Mouse (Mus musculus) cerebellum, adult (tissue): Measurements from ENCODE around the gene Rbms3.

Source experiments
- ATAC-seq: cut with Nextera tagmentation; 2 replicates; pipeline ENCODE4 v1.9.2; 2017; ENCODE audit warnings: mild to moderate bottlenecking, moderate library complexity, mixed read lengths; ENCODE audit not compliant: insufficient number of reproducible peaks, low FRiP score, low TSS enrichment

Gene Rbms3

DNA sequence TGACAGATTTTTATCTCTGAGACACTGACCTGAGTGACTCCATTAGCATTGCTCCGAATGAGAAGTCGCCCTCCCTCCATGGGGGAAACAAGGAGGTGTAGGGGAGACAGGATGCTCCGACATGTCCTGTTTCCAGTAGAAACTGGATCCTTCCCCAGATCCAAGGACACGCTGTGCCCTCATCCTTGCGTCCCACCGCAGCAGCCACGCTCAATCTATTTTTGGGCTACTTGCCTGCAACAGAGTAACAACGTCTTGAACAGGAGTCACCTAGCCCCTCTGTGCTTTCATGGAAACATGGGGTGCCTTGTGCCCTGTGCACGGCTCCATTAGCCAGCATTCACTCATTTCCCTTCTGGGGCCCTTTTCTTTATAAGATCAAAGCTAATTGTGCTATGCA is at the start of gene Rbms3:
Rbms3 (minus strand) TSS at position 143 of the 400 bp plus-strand sequence.
- no peak for ATAC-seq

- ATAC-seq = no peak
These were observed 43.6 kb upstream of the Rbms3 start for GRCm38 (mm10) chr9:117673311-117673710.

- no peak for ATAC-seq
These were observed 24.9 kb upstream of the Rbms3 start for GRCm38 (mm10) chr9:117654626-117655025.

- no peak for ATAC-seq
These were observed 23.9 kb upstream of the Rbms3 start for GRCm38 (mm10) chr9:117653641-117654040.

GRCm38 (mm10) chr9:117646131-117646530 is 16.4 kb upstream of the Rbms3 start:
- ATAC-seq = no peak

GRCm38 (mm10) chr9:117641090-117641782 is 11.5 kb upstream of the Rbms3 start:
- ATAC-seq = no peak

- no peak for ATAC-seq
These were observed 9.0 kb upstream of the Rbms3 start for GRCm38 (mm10) chr9:117638623-117639185.

- ATAC-seq = no peak
These were observed 6.8 kb upstream of the Rbms3 start for GRCm38 (mm10) chr9:117636492-117636891.

DNA sequence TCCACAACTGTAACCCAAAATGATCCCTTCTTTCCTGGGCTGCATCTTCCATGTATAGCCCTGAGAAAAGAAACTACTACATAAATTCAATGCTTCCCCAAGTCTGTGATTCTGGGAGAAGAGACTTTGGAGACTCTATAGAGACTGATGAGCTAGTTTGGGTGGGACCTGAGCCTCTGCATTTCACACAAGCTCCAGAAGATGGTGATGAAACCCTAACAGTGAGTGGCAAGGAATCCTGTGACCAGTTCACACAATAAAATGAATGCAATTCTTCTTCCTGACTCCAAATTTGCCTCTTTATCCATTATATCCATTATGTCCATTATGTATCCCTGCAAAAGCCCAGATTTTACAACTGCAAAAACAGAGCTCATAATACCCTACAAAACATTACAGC is 2.5 kb downstream of the Rbms3 start:
- ATAC-seq = no peak

DNA sequence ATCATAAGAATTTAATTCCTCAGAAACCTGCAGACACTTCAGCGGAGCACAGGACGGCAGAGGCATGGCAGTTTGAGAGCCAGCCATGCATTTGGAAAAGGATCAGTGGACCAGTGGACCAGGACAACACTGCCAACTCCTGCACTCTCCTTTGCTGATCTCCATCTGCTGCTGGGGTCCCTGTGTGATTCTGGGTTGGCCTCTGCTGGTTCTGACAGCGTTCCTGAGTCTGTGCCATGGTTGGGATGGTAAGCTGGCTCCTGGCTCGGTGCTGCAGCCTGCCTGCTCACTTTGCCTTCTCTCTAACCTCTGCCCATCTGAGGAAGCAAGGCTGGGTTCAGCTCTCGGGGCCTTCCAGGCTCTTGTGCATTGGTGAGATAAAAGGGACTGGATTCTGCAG is 28.9 kb downstream of the Rbms3 start:
- ATAC-seq = peak; percentile 60; the same call in 1 of the 2 replicates

- peak; percentile 23; the same call in 1 of the 2 replicates for ATAC-seq
These were observed 30.4 kb downstream of the Rbms3 start for GRCm38 (mm10) chr9:117599341-117599740.

DNA sequence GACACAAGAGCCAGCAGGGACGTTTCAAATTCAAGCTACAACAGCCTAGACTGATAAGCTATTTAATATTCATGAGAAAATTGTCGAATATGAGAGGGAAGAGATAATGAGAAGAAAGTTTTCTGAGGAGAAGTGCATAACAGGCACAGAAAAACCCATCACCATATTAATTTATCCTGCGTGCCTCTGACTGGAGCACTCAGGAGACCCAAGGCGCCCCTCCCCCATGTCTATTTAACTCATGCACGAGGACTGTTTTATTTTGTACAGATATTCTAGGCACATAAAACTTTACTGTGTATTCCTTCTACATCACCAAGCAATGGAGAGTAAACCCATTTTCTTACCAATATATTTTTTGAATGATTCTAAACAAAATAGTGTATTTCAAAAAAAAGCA is 33.6 kb downstream of the Rbms3 start:
- no peak for ATAC-seq

- no peak for ATAC-seq
These were observed 44.4 kb downstream of the Rbms3 start for GRCm38 (mm10) chr9:117585345-117585744.

- no peak for ATAC-seq
These were observed 46.1 kb downstream of the Rbms3 start for GRCm38 (mm10) chr9:117583638-117584037.

DNA sequence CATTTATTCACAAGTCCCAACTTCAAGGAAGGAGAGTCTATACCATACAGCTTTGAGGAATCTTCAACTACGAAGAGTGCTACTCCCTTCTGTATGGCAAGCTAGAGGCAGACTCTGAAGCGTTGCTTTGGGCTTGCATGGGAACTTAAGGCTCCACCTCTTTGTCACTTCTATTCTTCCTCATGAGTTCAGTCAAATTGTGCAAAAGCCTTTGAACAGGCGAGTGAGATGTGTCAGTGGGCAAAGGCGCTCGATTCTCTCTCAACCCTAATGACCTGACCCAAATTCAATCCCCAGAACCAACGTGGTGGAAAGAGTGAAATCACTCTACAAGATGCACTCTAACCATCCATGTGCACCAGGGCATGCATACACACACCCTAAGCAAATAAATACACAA is 47.1 kb downstream of the Rbms3 start:
- no peak for ATAC-seq

- no peak for ATAC-seq
These were observed 58.4 kb downstream of the Rbms3 start for GRCm38 (mm10) chr9:117571186-117571855.

DNA sequence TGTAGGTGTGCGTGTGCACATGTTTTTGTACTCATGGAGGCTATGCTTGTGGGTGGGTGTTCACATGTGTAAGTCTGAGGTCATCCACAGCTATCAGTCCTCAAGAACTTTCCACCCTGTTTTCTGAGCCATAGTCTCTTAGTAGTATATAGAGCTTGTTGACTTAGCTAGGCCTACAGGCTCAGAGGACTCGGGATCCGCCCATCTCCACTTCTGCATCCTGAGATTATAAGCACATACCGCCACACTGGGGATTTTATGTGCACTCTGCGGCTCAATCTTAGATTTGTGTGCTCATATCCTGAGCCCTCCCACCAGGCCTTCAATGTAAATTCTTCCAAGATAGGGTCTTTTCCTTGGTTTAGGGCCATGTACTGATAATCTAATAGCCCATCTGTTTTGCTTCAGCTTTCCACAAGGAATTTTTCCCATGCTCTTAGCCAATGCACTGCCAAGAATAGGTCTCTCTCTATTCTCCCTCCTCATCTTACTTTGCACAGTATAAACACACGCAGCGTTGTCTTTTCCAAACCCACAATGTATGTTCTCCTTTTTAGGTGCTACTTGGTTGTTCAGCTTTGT is 59.4 kb downstream of the Rbms3 start:
- ATAC-seq = no peak

GRCm38 (mm10) chr9:117566293-117566692 is 63.4 kb downstream of the Rbms3 start:
- ATAC-seq = no peak

DNA sequence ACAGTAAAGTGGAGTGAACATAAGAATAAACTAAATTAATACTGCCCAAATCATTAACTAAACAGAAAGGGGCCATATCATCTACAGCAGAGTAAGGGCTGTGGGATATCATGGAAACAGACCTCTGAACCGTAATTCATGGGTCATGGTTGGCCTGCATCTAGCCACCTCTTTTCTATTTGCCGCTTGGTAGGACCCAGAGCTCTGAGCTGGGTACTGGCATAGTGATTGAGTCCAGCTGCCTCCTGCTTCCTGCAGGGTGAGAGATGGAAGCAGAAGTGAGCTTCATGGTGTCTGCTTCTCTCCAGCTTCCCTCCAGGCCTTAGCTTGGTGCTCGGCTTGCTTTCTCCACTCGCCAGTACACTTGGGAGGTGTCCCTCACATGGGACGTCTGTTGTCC is 71.2 kb downstream of the Rbms3 start:
- no peak for ATAC-seq

DNA sequence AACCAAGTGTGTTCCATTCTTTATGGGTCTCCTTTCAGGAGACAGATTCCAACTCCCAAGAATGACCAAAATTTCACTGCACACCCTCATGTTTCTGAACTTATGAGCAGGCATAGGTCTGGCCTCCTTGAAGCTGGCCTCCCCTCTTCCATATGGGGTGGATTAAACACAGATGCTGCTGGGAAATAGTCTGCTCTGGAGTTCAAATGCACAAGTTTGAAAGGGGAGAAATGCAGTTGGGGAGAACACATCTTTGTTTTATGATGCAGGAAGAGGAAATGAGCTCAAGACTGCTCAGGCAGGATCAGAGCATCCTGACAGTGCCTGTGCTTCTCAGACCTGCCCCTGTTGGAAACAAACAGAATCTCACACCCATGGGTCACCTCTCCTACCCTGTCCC is 75.4 kb downstream of the Rbms3 start:
- ATAC-seq = no peak

- no peak for ATAC-seq
These were observed 100.4 kb downstream of the Rbms3 start for GRCm38 (mm10) chr9:117529281-117529680.
